Mouse (Mus musculus) testis, adult 2 months (tissue): ENCODE results near the gene Traf4.

Experiments used
- CTCF ChIP-seq: fragments of 200-500 bp; IDR thresholded peaks from 2 replicates; pipeline ENCODE4 v1.5.1; 2012; ENCODE audit warnings: low read depth, mild to moderate bottlenecking, inconsistent platforms, low read length, moderate library complexity; ENCODE audit not compliant: control insufficient read depth, insufficient read depth, insufficient replicate concordance
- POLR2A ChIP-seq: fragments of 200-500 bp; IDR thresholded peaks from 2 replicates; pipeline ENCODE4 v1.6.1; 2012; ENCODE audit warnings: low read depth, mild to moderate bottlenecking, inconsistent platforms, low read length, moderate library complexity; ENCODE audit not compliant: control insufficient read depth

- peak; percentile 43; the same call in 1 of the 2 replicates for TF ChIP-seq POLR2A
- no peak for TF ChIP-seq CTCF
Measured at GRCm38 (mm10) chr11:78188331-78189233, 23.2 kb upstream of the Traf4 start, which contains the start of gene Rab34.
